Mouse (Mus musculus) brain, embryonic 14.5 days (tissue): ENCODE data around the gene Gdpd5.
"Not testable (repeated sequence)": the region's sequence is repeated elsewhere in the genome, so short reads cannot be mapped to it uniquely, and the experiment has no call there.

Experiments
- CTCF ChIP-seq: fragments of 200-500 bp; IDR thresholded peaks from 2 replicates; pipeline ENCODE4 v1.5.1; 2012; ENCODE audit warnings: inconsistent platforms, mild to moderate bottlenecking, moderate library complexity, borderline replicate concordance; ENCODE audit not compliant: insufficient read depth, insufficient read length; ENCODE audit errors: extremely low read depth
- POLR2A ChIP-seq: fragments of 200-500 bp; IDR thresholded peaks from 2 replicates; pipeline ENCODE4 v1.6.1; 2012; ENCODE audit warnings: mild to moderate bottlenecking, inconsistent platforms, borderline replicate concordance; ENCODE audit not compliant: poor library complexity, insufficient read depth, insufficient read length, severe bottlenecking; ENCODE audit errors: extremely low read depth

GRCm38 (mm10) chr7:99508187-99508586 is 127.0 kb downstream of the Gdpd5 start:
- TF ChIP-seq POLR2A, CTCF: not testable (repeated sequence)
